Mouse (Mus musculus) midbrain, embryonic 14.5 days (tissue): ENCODE measurements at regions not wholly inside any gene's neighbourhood (a gene's known extent, or its start where the extent isn't known, plus 50 kb on each side); places are given as distances from the start of the nearest gene placed in this dataset.

Experiments
- ATAC-seq: fragments of 200-750 bp; cut with Nextera tagmentation; 2 replicates; pipeline ENCODE4 v1.8.0; 2017; ENCODE audit warnings: moderate number of reproducible peaks, moderate library complexity; ENCODE audit not compliant: low FRiP score, low TSS enrichment
- DNase-seq: peaks from one replicate; pipeline ENCODE4 v3.0.0-alpha.2; 2015
- H3K27ac ChIP-seq: fragments of 300-500 bp; sonication (generic); replicated peaks from 2 replicates; pipeline ENCODE4 v1.5.1; 2014; ENCODE audit warnings: mild to moderate bottlenecking, low read depth, low read length, moderate library complexity
- H3K27me3 ChIP-seq: fragments of 300-500 bp; sonication (generic); 2 replicates; pipeline ENCODE4 v1.6.1; 2014; ENCODE audit warnings: low read length, control low read depth, mixed read lengths; ENCODE audit not compliant: control insufficient read depth, insufficient read depth
- H3K36me3 ChIP-seq: fragments of 300-500 bp; sonication (generic); 2 replicates; pipeline ENCODE4 v1.6.1; 2014; ENCODE audit warnings: low read length, control low read depth; ENCODE audit not compliant: control insufficient read depth, insufficient read depth
- H3K4me1 ChIP-seq: fragments of 300-500 bp; sonication (generic); 2 replicates; pipeline ENCODE4 v1.6.1; 2014; ENCODE audit warnings: mild to moderate bottlenecking, antibody characterized with exemption, low read length, control low read depth; ENCODE audit not compliant: control insufficient read depth, insufficient read depth
- H3K4me2 ChIP-seq: fragments of 300-500 bp; sonication (generic); 2 replicates; pipeline ENCODE4 v1.6.1; 2014; ENCODE audit warnings: mild to moderate bottlenecking, low read length, moderate library complexity
- H3K4me3 ChIP-seq: fragments of 300-500 bp; sonication (generic); replicated peaks from 2 replicates; pipeline ENCODE4 v1.5.1; 2014; ENCODE audit warnings: low read depth, low read length
- H3K9ac ChIP-seq: fragments of 300-500 bp; sonication (generic); replicated peaks from 2 replicates; pipeline ENCODE4 v1.6.1; 2014; ENCODE audit warnings: mild to moderate bottlenecking, low read length, moderate library complexity
- H3K9me3 ChIP-seq: fragments of 300-500 bp; sonication (generic); 2 replicates; pipeline ENCODE4 v1.6.1; 2016; ENCODE audit warnings: low read length, control low read depth, mixed read lengths; ENCODE audit not compliant: control insufficient read depth
- WGBS: fragments of 180-500 bp; shearing (Covaris S2); extraction: QIAGEN DNeasy Blood & Tissue Kit; methylation state at CpG from one replicate; pipeline ENCODE4 v1.1.7; 2014; 5-methylcytosine and 5-hydroxymethylcytosine counted together

DNA sequence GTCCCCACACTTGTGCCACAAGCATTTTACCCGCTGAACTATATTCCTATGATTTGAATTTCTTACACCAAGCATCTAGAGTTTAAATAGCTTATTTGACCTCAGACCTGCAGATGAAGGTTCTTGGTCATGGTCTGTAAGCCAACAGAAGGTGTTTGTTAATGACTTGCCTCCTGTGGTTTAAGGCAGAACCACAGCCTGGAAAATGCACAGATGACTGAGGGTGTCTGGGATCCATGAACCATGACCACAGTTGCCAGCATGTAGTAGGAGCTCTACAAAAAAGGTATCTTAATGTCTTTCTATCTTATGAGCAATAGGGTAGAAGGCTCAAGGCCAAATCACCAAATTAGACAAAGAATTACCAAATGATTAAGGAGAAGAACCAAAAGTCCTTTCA is 367.6 kb downstream of the Atp6ap1l start:
- no peak overlapping the region for H3K9ac ChIP-seq
- no peak overlapping the region for H3K4me2 ChIP-seq
- H3K9me3 ChIP-seq, result peaks cover 2% of the 10 kb centered on the region; the same call in 1 of the 2 replicates
- no peaks in the 10 kb centered on the region for H3K27me3 ChIP-seq
- WGBS, result 94% methylated on average over 1 of the region's 1 CpGs
- H3K4me3 ChIP-seq, result no peak overlapping the region
- no peak overlapping the region for H3K27ac ChIP-seq
- no peak for ATAC-seq
- H3K4me1 ChIP-seq, result no peaks in the 10 kb centered on the region
- no peak for DNase-seq
- H3K36me3 ChIP-seq, result no peaks in the 10 kb centered on the region

GRCm38 (mm10) chr13:90526998-90527397 is 378.2 kb downstream of the Atp6ap1l start:
- no peak for DNase-seq
- H3K4me1 ChIP-seq, result no peaks in the 10 kb centered on the region
- no peak overlapping the region for H3K27ac ChIP-seq
- H3K27me3 ChIP-seq, result no peaks in the 10 kb centered on the region
- no peak overlapping the region for H3K9ac ChIP-seq
- no peak for ATAC-seq
- no peaks in the 10 kb centered on the region for H3K9me3 ChIP-seq
- no peak overlapping the region for H3K4me2 ChIP-seq
- 91% methylated on average over 3 of the region's 3 CpGs for WGBS
- H3K36me3 ChIP-seq, result no peaks in the 10 kb centered on the region
- no peak overlapping the region for H3K4me3 ChIP-seq

DNA sequence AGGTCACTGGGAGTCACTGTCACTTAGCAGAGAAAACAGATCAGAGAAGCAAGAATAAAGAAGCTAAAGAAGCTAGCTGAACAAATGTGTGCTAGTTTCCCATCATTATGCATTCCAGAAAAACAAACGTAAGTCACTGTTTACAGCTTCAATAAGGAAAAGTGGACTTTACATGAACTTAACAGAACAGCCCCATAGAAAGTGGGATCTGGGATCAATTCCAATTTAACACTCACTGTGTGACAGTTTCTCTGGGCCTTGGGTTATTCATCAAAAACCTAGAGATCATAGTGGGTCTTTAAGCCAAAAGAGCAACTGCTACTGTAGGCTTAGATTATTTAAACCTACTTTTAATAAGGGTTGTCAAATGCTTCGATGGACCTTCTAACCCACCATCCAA is 379.4 kb downstream of the Atp6ap1l start:
- DNase-seq (no peak), ATAC-seq (no peak)
- no peak overlapping the region for H3K4me2 ChIP-seq
- no peaks in the 10 kb centered on the region for H3K36me3 ChIP-seq
- H3K9ac ChIP-seq, result no peak overlapping the region
- 76% methylated on average over 2 of the region's 2 CpGs for WGBS
- H3K4me3 ChIP-seq, result no peak overlapping the region
- H3K27ac ChIP-seq, result no peak overlapping the region
- H3K4me1 ChIP-seq, result no peaks in the 10 kb centered on the region
- no peaks in the 10 kb centered on the region for H3K9me3 ChIP-seq
- no peaks in the 10 kb centered on the region for H3K27me3 ChIP-seq

- Histone ChIP-seq H3K27me3 (no peaks in the 10 kb centered on the region), H3K4me2 (no peak overlapping the region), H3K9ac (no peak overlapping the region), H3K36me3 (no peaks in the 10 kb centered on the region), H3K4me3 (no peak overlapping the region), H3K4me1 (no peaks in the 10 kb centered on the region), H3K27ac (no peak overlapping the region), H3K9me3 (no peaks in the 10 kb centered on the region)
- WGBS, result 86% methylated on average over 4 of the region's 4 CpGs
- no peak for DNase-seq
- no peak for ATAC-seq
Observed at GRCm38 (mm10) chr13:90521758-90522245, 383.4 kb downstream of the Atp6ap1l start.

DNA sequence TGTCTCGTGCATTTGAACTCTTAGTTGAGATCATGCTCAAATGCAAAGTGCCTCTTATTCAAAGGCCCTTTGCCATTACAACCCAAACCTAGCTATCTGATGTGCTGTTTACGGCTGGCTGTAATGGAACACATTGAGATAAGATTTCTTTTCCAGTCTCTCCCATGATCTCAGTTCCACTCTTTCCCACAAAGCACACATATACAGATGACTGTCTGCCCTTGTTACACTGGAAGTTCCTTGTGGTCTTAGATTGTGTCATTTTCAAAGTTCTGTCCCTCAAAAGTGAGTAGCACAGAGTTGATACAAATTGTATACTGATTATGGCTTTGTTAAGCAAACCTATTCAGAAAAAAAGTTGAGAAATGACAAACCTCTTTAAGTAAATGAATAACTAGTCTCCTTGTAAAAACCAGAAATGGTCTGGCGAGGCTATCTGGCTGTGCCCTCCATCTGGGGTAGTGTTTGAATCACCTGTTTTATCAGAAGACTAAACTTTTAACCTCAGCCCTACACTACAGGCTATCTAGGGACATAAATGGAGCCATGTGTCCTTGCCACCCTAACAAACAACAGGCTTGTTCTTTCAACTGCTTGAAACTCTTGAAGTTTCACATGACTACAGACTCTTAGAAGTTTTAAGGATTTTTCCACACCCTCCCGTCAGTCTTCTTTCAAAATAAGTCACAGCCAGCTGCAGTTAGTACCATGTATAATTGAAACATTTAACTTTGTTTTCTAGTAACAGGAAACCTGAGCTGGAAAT is 384.0 kb downstream of the Atp6ap1l start:
- no peak overlapping the region for H3K4me2 ChIP-seq
- no peaks in the 10 kb centered on the region for H3K4me1 ChIP-seq
- no peak overlapping the region for H3K4me3 ChIP-seq
- ATAC-seq, result no peak
- 83% methylated on average over 4 of the region's 4 CpGs for WGBS
- no peak overlapping the region for H3K9ac ChIP-seq
- H3K27ac ChIP-seq, result no peak overlapping the region
- H3K9me3 ChIP-seq, result no peaks in the 10 kb centered on the region
- H3K36me3 ChIP-seq, result no peaks in the 10 kb centered on the region
- DNase-seq, result no peak
- no peaks in the 10 kb centered on the region for H3K27me3 ChIP-seq

- DNase-seq (peak; percentile 64), ATAC-seq (no peak; the same call in 1 of the 2 replicates)
- 67% methylated on average over 3 of the region's 3 CpGs for WGBS
- Histone ChIP-seq H3K4me1 (peaks cover 4% of the 10 kb centered on the region; the same call in 1 of the 2 replicates), H3K9ac (no peak overlapping the region), H3K9me3 (no peaks in the 10 kb centered on the region), H3K27me3 (no peaks in the 10 kb centered on the region), H3K36me3 (no peaks in the 10 kb centered on the region), H3K4me3 (no peak overlapping the region), H3K27ac (no peak overlapping the region), H3K4me2 (no peak overlapping the region)
Observed at GRCm38 (mm10) chr13:90515773-90516503, 389.2 kb downstream of the Atp6ap1l start.

DNA sequence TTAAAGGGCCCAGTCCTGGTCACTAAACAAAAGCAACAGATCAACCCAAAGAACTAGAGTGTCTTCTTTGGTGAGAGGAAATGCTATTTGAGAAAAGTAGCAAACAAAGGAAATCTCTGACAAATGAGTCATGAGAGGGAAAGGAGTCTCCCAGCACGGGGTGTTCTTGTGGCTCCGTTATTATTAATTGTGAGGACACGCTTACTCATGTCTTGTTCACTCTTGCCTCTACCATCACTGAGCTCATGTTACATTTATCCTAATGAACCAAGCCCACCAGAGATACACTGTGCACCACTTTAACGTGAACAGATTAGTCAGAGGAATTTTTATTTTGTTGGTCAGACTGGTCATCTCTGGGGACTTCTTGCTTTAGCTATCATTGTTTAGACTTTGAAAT is 391.3 kb downstream of the Atp6ap1l start:
- Histone ChIP-seq H3K9me3 (no peaks in the 10 kb centered on the region), H3K27me3 (no peaks in the 10 kb centered on the region), H3K27ac (no peak overlapping the region), H3K9ac (no peak overlapping the region), H3K4me1 (peaks cover 4% of the 10 kb centered on the region; the same call in 1 of the 2 replicates), H3K4me3 (no peak overlapping the region), H3K36me3 (no peaks in the 10 kb centered on the region), H3K4me2 (no peak overlapping the region)
- WGBS, result 77% methylated on average over 4 of the region's 4 CpGs
- ATAC-seq, result no peak
- DNase-seq, result no peak

- DNase-seq (peak; percentile 31), ATAC-seq (no peak)
- Histone ChIP-seq H3K4me2 (no peak overlapping the region), H3K9me3 (no peaks in the 10 kb centered on the region), H3K27me3 (no peaks in the 10 kb centered on the region), H3K9ac (no peak overlapping the region), H3K27ac (no peak overlapping the region), H3K36me3 (no peaks in the 10 kb centered on the region), H3K4me3 (no peak overlapping the region), H3K4me1 (peaks cover 4% of the 10 kb centered on the region; the same call in 1 of the 2 replicates)
- WGBS, result 34% methylated on average over 2 of the region's 2 CpGs
Observed at GRCm38 (mm10) chr13:90512786-90513401, 392.3 kb downstream of the Atp6ap1l start.
